Mouse (Mus musculus) left cerebral cortex, postnatal 36 days (tissue): Measurements from ENCODE around the gene Abcc4. TPM values are rescaled to one million over a fixed set of nuclear protein-coding genes. Genes with fewer than 3 reads are reported as not detected.

Experiments used
- DNase-seq, 2 experiments: peaks; one replicate each; pipeline ENCODE4 v3.0.0; 2021 to 2022; ENCODE audit warnings: low spot score in 2 of 2, mixed read lengths in 1 of 2
- intact Hi-C: fragments of 180-260 bp; cut with DNase I; formaldehyde crosslinking; loops from one replicate; pipeline ENCODE4 v1.15.1; 2025
- total RNA-seq, 2 experiments: library from RNA; stranded (reverse); gene quantifications; 2 replicates each; pipeline ENCODE4 v1.2.3; 2021

Gene Abcc4
- total RNA-seq, 2 experiments from 2014 or later, result 8.4 to 13.6 TPM

DNA sequence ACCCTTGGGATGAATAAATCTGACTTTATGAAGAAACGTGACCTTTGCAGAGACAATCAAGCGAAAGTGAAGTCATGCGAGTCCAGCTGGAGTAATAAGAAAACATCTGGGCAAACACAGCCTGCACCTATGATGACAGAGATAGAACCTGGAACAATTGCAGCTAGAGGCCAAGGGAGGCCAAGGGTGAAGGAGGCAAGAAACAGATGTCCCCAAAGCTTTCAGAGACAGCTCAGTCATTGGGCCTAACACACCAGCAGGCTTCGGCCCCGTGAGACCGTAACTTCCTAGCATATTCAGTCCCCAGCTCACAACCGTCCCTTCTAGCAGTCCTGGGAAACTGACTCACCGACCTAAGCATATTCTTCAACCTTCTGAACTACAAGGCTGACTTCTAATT lies 104.0 kb downstream of the Abcc4 start:
- no peak for DNase-seq

DNA sequence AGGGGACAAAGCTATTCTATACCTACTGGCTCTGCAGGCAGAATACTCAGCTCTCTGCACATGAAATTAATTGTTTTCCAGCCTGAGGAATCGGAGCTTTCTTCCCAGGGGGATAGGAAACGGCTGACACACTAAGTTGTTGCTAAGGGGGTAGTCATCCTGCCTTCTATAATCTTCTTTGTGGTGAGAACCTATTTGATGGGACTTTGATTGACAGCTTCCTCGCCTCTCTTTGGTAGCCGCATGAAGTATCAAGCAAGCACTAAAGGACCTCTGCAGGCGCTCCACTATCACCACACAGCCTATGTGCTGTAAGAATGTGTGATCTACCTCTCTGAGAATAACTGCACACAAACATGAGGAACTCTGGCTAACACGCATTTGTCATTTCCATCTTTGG lies 105.3 kb downstream of the Abcc4 start:
- no peak for DNase-seq
- intact Hi-C loops, result no loop called here

More for the DNA sequence above, 104.0 kb downstream of the Abcc4 start:
- intact Hi-C loops, result no loop called here

DNA sequence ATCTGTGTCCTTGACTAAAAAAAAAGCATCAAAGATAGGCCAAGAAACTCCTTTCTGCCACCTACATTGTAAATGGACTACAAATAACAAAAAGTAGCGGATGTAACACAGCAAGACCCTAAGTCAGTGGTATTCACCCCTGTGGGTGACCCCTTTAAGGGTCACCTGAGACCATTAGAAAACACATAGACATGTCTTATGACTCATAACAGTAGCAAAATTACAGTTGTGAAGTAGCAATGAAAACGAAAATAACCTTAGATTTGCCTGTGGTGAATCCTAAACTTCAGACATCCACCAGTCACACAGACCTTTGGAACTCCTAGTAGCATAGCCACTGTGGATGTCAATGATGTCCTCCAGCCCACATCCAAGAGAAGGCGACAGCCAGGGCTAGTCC lies 107.3 kb downstream of the Abcc4 start:
- intact Hi-C loops, result loop anchor here (10.0 kb wide), 1 partner anchor 594 kb away; no protein-coding TSS in a partner anchor
- no peak for DNase-seq

DNA sequence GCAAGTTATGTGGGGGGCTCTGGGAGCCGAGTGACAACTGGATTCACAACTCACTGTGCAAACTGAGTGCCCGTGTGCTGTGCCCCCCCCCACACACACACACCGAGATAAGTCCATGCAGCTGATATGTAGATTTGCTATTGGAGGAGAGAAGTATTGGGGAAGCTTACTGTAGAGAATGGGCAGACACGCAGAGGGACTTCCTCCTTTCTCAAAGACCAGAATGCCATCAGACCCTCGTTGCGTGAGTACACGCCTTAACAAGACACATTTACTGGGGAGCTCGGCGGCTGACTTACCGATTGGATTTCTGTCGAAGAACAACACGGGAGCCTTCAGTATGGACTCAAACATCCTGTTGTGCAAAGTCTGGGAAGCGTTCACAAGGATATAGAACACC lies 111.6 kb downstream of the Abcc4 start:
- no peak for DNase-seq
- intact Hi-C loops, result loop anchor here (5.0 to 10.0 kb wide), 3 partner anchors 382 to 590 kb away; no protein-coding TSS in a partner anchor

DNA sequence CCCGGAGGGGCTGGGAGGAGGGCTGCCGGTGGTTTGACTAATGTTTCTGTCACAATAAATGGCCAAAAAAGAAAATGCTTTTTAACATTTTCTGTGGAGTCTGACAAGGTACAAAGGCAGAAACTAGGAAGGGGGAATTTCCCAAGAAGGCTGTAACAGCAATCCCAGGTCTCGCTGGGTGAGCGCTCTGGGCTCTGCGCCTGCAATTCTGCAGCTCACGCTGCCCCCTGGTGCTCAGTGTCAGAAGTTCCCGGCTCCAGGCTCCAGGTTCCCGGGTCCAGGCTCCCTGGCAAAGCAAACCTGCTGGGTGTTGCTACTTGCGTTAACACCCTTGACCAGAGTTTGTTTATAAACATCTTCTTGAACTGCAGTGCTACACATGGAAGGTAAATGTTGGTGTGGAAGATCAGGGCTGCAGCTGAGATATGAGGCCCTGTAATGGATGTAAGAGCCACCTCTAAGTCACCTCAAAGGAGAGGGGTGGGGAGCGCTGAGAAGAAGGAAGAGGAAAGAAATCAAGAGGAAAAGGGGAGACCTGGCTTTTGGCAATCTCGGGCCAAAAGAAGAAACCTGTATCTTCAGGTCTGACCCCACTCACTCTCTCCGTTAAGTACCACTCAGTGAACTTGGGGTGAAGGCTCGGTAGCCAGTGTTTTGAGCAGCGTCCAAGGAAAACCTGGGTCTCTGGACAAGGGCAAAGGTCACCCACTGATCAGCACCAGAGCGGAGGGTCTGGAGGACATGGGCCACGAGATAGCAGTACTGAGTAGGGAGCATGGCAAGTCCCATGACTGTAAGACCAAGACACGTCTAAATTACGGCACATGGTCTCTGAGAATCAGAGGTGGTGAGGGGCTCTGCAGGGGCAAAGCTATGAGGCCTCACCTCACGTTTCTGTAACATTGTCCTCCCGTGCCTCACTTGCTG lies 114.3 kb downstream of the Abcc4 start:
- intact Hi-C loops, result loop anchor here (5.0 to 10.0 kb wide), 3 partner anchors 379 to 587 kb away; no protein-coding TSS in a partner anchor
- peak; percentile 68 to 75 for DNase-seq

DNA sequence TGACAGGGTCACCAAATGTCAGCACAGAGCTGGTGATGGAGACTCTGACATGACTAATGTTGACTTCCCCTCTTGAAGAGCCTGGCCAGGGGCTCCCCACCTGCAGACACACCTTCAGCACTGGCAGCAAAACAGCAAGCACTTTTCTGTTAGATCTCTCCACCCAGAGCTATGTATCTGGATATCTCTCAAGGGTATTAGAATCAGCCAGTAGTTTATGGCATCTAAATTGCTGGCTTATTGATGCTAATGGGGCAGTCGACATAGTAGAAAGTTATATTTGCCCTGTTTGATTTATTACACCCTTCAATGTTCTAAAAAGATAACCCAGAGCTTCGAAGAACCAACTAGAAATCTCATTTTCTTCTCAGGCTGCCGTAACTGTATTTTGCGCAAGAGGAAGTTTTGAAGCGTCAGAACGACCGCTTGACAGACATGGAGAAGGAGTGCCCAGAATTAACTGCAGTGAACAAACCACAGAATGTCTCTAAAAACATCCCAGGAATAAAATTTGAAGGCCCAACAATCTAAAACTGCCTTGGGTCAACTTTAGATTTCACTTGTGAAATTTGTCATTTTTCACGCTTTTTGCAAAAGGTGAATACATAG lies 123.6 kb downstream of the Abcc4 start:
- intact Hi-C loops, result no loop called here

DNA sequence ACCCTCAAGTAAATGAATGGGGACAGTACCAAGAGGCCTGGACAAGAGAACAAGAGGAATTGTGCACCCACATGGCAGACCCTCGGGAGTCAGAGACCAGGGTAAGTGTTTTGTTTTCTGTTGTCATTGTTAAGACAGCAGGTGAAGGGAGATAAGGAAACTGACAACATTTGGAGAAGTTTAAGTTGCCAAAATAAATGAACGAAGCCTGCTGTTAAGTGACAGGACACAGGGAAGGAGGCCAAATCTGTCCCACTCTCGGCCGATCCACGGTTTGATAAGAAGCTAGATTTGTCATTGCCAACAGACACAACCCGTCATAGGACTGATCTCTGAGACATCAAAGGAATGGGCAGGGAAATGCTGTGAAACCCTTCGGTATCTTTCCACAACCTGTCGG lies 124.3 kb downstream of the Abcc4 start:
- no peak for DNase-seq
- intact Hi-C loops, result no loop called here

More for the DNA sequence above, 123.6 kb downstream of the Abcc4 start:
- no peak for DNase-seq

DNA sequence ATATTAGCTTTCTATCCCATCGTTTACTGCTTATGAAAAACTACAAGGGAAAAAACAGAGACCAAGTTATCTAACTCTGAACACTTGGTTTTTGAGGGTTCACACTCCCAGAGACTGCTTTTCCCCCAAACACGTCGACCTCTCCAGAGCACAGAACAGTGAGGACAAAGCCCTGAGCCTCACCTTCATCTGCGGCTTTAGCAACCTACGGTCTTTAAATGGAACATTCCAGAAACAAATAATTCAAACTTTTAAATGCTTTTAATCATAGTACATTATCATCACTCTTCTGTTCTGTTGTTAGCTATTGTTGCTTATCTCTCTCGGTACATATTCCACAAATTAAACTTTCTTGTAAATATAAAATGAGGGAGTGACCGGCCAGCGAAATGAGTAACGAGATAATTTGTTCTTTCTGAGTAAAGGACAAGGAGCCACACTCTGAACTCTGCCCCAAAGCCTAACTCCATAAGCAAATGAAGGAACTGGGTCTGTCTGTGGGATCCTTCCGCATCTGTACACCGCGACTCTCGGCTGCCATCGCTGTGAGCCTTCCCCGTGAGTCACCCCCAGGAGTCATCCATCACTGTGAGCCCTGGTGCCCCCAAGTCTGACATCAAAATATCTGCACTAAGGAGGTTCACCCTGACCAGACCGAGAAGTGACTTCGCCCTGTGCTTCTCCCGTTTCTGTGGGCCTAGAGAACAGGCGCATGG lies 126.8 kb downstream of the Abcc4 start:
- intact Hi-C loops, result no loop called here
- no peak for DNase-seq

DNA sequence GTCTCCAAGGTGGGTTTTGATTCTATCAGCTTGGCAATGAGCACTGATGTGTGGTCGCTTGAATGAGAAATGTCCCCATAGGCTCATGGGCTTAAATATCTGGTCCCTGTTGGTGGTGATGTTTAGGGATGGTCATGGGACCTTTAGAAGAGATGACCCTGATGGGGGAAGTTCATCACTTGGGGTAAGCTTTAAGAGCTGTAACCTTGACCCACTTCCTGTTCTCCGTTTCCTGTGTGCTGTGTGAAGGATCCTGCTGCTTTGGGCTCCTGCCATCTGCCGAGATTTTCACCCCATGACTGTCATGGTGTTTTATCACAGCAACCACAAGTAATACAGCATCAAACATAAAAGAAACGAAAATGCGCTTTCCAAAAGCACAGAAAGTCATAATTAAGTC lies 128.1 kb downstream of the Abcc4 start:
- no peak for DNase-seq
- intact Hi-C loops, result no loop called here

DNA sequence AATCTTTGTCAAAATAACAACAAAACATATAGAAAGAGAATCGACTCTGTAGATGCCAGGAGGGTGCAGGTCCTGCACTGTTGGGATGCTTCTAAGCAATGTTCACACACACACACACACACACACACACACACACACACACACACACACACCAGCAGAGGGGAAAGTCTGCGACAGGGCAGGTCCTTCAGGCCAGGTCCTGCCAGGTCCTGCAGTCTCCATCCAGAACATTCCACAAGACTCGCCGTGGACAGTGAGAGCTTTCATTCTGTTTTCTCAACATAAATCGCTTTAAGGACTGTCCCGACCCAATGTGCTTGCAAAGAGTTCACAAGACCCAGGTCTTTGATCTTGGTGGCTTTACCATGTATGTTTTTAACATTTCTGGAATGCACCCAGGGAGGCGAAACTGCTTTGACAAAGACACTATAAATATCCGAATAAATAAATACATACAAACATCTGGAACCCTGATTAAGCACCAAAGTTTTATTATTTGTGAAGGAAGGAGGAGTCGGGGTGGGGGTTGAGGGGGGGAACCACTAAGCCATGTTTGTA lies 133.3 kb downstream of the Abcc4 start:
- DNase-seq, result no peak
- intact Hi-C loops, result no loop called here

DNA sequence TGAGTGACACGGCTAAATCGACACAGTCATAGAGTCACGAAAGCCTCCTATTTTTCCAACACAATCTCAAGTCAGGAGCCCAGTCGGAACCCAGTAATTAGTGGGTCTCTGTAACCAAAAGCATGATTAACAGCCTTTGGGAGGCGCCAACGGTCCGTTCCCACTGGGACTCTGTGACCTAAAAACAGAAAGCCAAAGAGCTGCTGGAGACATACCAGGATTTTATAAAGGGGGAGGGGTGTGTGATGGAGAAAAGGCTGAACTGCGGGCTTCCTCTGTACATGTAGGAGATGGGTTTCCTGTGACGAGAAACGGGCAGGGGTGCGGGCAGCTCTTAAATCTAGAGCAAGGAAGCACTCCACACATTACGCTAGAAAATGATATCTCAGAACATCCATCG lies 136.4 kb downstream of the Abcc4 start:
- no peak for DNase-seq
- intact Hi-C loops, result no loop called here

DNA sequence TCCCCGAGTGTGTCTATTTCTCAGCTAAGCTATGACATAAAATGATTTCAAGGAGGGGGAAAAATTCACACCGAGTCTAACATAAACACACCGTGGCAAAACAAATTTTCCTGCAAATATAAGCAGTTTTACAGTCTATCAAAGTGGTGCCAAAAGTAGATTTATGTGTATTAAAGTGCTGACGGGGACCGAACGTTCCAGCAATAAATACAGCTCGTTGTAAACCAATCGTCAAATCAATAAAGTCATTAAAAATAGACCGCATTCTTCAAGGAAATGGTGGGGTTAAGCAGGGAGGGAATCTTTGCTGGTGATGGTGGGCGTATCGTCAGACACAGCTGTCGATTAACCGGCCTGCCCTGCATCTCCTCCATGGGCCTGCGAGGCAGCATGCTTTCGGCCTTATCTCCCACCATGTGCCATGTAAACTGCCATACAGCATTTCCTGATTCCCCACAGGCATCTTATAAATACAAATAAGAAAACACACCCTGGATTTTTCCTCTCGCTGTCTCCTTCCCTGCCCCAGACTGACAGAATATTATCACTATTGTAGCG lies 137.8 kb downstream of the Abcc4 start:
- intact Hi-C loops, result no loop called here
- no peak for DNase-seq

DNA sequence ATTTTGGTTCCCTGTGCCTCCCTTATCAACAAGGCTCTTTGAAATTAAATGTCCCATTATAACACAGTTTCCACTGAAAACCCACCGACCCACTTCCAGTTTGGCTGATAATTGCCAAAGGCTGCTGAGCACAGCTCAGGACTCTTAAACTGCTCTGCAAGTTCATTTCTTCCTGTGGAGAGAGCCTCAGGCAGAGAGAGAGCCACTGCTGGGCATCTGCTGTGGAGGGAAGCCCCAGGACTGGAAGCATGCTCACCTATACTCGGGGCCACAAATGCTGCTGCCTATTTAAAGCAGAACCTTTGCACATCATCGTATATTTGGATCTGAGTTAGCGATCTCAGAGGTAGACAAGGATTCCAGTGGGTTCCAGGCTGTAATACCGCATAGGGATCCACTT lies 139.2 kb downstream of the Abcc4 start:
- DNase-seq, result no peak
- intact Hi-C loops, result no loop called here

DNA sequence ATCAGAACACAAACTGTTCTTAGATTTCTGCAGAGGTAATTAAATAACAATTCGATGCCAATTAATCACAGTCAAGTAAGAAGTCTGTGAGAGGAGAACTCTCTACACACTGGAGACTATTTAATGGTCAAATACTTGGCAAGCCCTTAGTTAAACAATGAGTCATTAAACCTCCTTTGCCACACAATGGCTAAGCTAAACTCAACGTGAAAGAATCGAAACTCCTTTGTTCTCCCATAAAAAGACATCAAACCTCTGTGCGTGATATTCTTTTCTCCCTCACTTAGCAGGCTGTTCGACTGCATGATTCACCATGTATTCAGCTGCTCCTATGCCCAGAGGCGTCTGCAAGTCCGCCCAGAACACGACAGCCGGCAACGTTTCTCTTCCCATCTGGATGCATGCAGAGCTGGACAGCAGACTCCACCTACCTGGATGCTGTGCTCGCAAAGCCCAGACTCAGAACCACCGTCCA lies 139.8 kb downstream of the Abcc4 start:
- DNase-seq, result peak; percentile 37 to 52
- intact Hi-C loops, result no loop called here

DNA sequence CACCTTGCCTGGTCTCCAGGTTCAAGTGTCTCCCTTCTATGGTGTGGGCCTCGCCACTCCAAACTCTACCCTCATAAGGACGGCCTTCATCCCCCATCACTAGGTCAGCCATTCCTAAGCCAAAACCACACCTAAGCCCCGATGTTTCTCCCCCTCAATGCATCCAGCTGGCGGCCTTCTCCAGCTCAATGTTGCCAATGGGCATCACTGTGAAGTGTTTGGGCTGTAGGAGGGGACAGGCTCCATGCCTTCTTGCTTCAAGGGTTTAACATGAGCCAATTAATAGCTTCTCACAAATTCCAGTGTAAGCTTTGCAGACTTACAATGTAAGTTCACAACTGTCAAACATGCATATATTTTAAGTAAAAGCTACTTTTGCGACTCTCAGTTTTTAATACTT lies 140.3 kb downstream of the Abcc4 start:
- intact Hi-C loops, result no loop called here
- no peak for DNase-seq

DNA sequence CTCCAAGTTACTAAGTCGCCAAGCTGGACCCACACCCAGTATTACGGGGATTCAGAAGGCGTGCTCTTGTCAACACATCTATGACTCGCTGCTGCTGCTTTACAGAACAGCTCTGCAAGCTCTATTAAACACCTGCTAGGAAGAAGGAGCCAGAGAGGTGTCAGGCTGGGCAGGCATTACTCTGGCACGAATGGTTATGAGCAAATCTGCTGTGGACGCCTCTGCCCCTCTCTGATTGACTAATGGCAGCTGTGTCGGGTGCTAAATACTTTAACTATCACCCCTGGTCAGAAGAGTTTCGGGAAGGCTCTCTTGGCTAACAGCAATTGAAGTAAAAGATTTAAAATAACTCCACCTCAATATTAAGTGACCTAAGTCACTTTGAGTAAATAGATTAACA lies 142.4 kb downstream of the Abcc4 start:
- intact Hi-C loops, result no loop called here
- no peak for DNase-seq

DNA sequence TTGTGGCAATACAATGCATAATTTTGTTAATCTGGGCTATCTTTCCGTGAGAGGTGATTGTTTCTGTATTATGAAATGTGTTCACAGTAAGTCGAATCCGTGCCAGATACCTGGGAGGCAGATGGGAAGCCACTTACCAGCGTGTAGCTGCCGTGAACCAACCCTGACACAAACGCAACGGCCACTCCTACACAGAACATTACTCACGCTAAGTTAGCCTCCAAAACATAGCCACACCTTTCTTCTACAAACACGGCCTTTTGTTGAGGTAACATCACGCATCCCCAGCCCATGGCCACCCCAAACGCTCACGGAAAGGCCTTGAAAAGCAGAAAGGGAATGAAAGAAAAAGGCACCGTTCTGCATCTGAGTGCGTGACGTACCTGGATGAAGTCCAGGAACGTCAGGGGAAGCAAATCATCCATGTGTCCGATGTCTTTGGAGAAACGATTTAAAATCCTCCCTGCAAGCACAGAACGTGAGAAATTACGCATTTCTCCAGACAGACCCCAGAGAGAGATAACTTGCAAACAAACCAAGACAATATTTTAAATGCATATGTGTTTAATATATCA lies 153.0 kb downstream of the Abcc4 start:
- DNase-seq, result no peak
- intact Hi-C loops, result no loop called here

DNA sequence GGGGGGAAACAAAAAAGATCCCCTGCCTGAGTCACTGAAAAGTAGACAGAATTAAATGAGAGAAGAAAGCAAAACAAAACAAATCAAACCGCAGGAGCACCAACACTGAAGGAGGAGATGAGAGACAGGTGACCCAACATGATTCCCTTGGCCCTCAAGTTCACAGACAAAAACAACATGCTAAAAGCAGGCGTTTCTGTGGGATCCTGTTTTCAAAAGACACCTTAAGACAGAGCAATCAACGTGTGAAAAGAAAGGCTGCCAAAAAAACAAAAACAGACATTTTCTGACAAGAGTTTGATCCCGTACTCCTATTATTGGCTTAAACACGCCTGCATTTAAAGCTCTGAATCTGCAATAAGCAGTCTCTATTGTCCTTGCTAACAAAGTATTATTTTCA lies 153.6 kb downstream of the Abcc4 start:
- intact Hi-C loops, result no loop called here
- no peak for DNase-seq

DNA sequence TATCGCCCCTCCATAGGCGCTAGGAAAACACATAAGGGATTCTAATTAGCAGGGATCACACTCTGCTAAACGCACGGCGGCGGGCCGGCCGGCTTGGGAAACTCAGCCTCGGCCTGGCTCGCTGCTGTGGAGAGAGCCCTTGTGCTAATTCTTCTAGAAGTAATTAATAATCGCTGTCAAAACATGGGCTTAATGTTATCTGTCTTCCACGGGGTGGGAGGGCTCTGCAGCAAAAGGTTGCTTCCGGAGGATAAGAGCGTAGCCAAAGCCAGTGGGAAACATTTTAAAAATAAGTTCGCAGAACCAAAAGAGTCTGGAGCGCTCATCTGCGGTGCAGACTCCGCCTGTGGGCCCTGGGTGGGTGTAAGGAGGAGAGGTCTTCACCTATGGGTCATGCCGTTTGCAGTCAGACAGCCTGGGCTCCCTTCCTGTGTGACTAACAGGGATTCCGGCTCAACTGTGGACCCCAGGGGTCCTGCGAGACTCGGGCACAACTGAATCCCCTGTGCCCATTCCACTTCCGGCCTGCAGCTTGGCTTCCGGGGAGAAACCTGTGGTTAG lies 154.2 kb downstream of the Abcc4 start:
- intact Hi-C loops, result no loop called here
- DNase-seq, result no peak
